Comparison of ENCODE assay signal across 8 mouse cellular contexts in genomic region chr10:43372315-43372714, GRCm38 (mm10).
DNase-seq lines count a peak whose midpoint lies in the region; ATAC-seq and TF ChIP-seq lines count a peak whose summit lies in the region.

No protein-coding gene starts in this region.

- TF ChIP-seq POLR2A in spleen, adult 2 months (IDR thresholded peaks at IDR 0.05; ENCODE audit: low read depth, low read length), result no peak

- WGBS in kidney, embryonic 16.5 days, result 45% methylated on average over 7 of the region's 7 CpGs
- WGBS in spleen, adult 2 months, result 12% methylated on average over 7 of the region's 7 CpGs
- 72% methylated on average over 7 of the region's 7 CpGs for WGBS in intestine, embryonic 15.5 days

- no peak for TF ChIP-seq CTCF in spleen, adult 2 months (IDR thresholded peaks at IDR 0.05; ENCODE audit: extremely low read depth, insufficient read depth, insufficient read length, insufficient replicate concordance)

- peak; percentile 73; the same call in 1 of the 2 replicates for ATAC-seq in kidney, embryonic 16.5 days (ENCODE audit: low FRiP score, low TSS enrichment)
- ATAC-seq in intestine, embryonic 15.5 days, result no peak
- ATAC-seq in erythroid progenitor cell, adult 5-6 weeks (replicated peaks; ENCODE audit: low FRiP score, poor library complexity, severe bottlenecking), result no peak

- H3K27ac ChIP-seq in kidney, embryonic 16.5 days (ENCODE audit: low read length), result no peak overlapping the region; the same call in 1 of the 2 replicates
- no peak overlapping the region for H3K27ac ChIP-seq in spleen, adult 2 months (ENCODE audit: insufficient read depth, low read length)
- H3K27ac ChIP-seq in intestine, embryonic 15.5 days, result no peak overlapping the region

- H3K36me3 ChIP-seq in kidney, embryonic 16.5 days (ENCODE audit: insufficient read depth, low read length), result no peaks in the 10 kb centered on the region
- H3K36me3 ChIP-seq in spleen, adult 2 months (ENCODE audit: control insufficient read depth, insufficient read depth, low read length), result no peaks in the 10 kb centered on the region
- H3K36me3 ChIP-seq in intestine, embryonic 15.5 days, result no peaks in the 10 kb centered on the region

- H3K27me3 ChIP-seq in kidney, embryonic 16.5 days (ENCODE audit: insufficient read depth, low read length), result no peaks in the 10 kb centered on the region
- no peaks in the 10 kb centered on the region for H3K27me3 ChIP-seq in spleen, adult 2 months (ENCODE audit: control insufficient read depth, insufficient read depth, low read length)
- no peaks in the 10 kb centered on the region for H3K27me3 ChIP-seq in intestine, embryonic 15.5 days (replicated peaks)

- peak; percentile 68 for DNase-seq in adrenal gland, postnatal 10 days
- no peak for DNase-seq in adrenal gland, postnatal 4 days (ENCODE audit: low spot score in 2 of 2)
- peak; percentile 19 for DNase-seq in T-cell, adult 2 months (ENCODE audit: low spot score)
- peak; percentile 60 for DNase-seq in gastrocnemius, postnatal 25 days
- DNase-seq in spleen, adult 2 months (ENCODE audit: low read depth in 1 of 2, low spot score in 2 of 2), result peak in 1 of 2 experiments; percentile 54

- 0 out of 2 replicates have a peak, but pooled peaks cover 5% of the 10 kb centered on the region for H3K4me1 ChIP-seq in kidney, embryonic 16.5 days (ENCODE audit: insufficient read depth, low read length)
- no peaks in the 10 kb centered on the region; the same call in 1 of the 2 replicates for H3K4me1 ChIP-seq in spleen, adult 2 months (ENCODE audit: control insufficient read depth, insufficient read depth, insufficient read length)
- H3K4me1 ChIP-seq in intestine, embryonic 15.5 days (replicated peaks), result peaks cover 3% of the 10 kb centered on the region; the same call in 1 of the 2 replicates

- no peak overlapping the region for H3K4me3 ChIP-seq in kidney, embryonic 16.5 days (ENCODE audit: low read length)
- H3K4me3 ChIP-seq in spleen, adult 2 months (ENCODE audit: extremely low read depth, insufficient read depth, insufficient read length), result peak overlapping the region; percentile 36; the same call in 1 of the 2 replicates
- H3K4me3 ChIP-seq in intestine, embryonic 15.5 days (replicated peaks), result no peak overlapping the region

- no peak overlapping the region for H3K9ac ChIP-seq in kidney, embryonic 16.5 days (replicated peaks; ENCODE audit: low read length)
- no peak overlapping the region for H3K9ac ChIP-seq in intestine, embryonic 15.5 days

- H3K9me3 ChIP-seq in kidney, embryonic 16.5 days (ENCODE audit: low read length), result no peaks in the 10 kb centered on the region
- H3K9me3 ChIP-seq in intestine, embryonic 15.5 days, result no peaks in the 10 kb centered on the region

- H3K4me2 ChIP-seq in kidney, embryonic 16.5 days (replicated peaks; ENCODE audit: low read depth, low read length), result no peak overlapping the region
- no peak overlapping the region for H3K4me2 ChIP-seq in intestine, embryonic 15.5 days (replicated peaks)

Comparison
In these comparisons a context has a peak if more than half of its experiments do, and no peak if none do; other contexts are left out.
1. DNase-seq: peak in adrenal gland, postnatal 10 days (single experiment), T-cell, adult 2 months (single experiment) and gastrocnemius, postnatal 25 days (single experiment); none in adrenal gland, postnatal 4 days (0 of 2).